20 mouse cellular contexts compared by ENCODE assay signal in genomic region chr13:42579471-42579870, GRCm38 (mm10).
DNase-seq lines count a peak whose midpoint lies in the region; ATAC-seq and TF ChIP-seq lines count a peak whose summit lies in the region.
"Had no signal": no experiment of that assay in that cellular context is flagged by ENCODE, and none has a peak within 500 bp of the region (broad histone marks: within the 10 kb centered on the region; RNA-seq: fewer than 3 reads in every experiment).

No protein-coding gene starts in this region.

- ATAC-seq in midbrain, embryonic 11.5 days (ENCODE audit: low FRiP score), result no peak
- ATAC-seq in midbrain, embryonic 16.5 days, result no peak
- peak; percentile 15 for ATAC-seq in Patski
- ATAC-seq: CD4-positive, CD25-positive, alpha-beta regulatory T cell, adult 4 months; forebrain, embryonic 14.5 days; forebrain, postnatal 0 days; intestine, postnatal 0 days had no signal

- no peak overlapping the region for H3K4me2 ChIP-seq in midbrain, embryonic 11.5 days
- H3K4me2 ChIP-seq in midbrain, embryonic 16.5 days (ENCODE audit: low read length), result no peak overlapping the region
- H3K4me2 ChIP-seq: heart, embryonic 11.5 days; hindbrain, embryonic 12.5 days; hindbrain, embryonic 15.5 days had no signal

- CTCF ChIA-PET in Patski (lab: Charles Lee), result interaction anchor here (1.6 kb wide), 1 partner anchor 278 kb away, joined by 4 read pairs; no protein-coding TSS in a partner anchor

- in situ Hi-C loops in Patski (cut with MboI; ENCODE audit: low pct_unique_long_range_greater_than_20kb), result no loop called here

- H3K27me3 ChIP-seq in midbrain, embryonic 11.5 days (ENCODE audit: control insufficient read depth, insufficient read depth, low read length), result no peaks in the 10 kb centered on the region
- no peaks in the 10 kb centered on the region for H3K27me3 ChIP-seq in midbrain, embryonic 16.5 days (ENCODE audit: control insufficient read depth, insufficient read depth, low read depth, low read length)
- H3K27me3 ChIP-seq in Patski, result no peaks in the 10 kb centered on the region
- H3K27me3 ChIP-seq: hindbrain, embryonic 12.5 days; hindbrain, embryonic 15.5 days had no signal

- H3K4me1 ChIP-seq in midbrain, embryonic 11.5 days (ENCODE audit: control insufficient read depth, insufficient read depth, low read length), result no peaks in the 10 kb centered on the region
- no peaks in the 10 kb centered on the region for H3K4me1 ChIP-seq in midbrain, embryonic 16.5 days (ENCODE audit: control insufficient read depth, insufficient read depth, low read length)
- H3K4me1 ChIP-seq: hindbrain, embryonic 12.5 days; hindbrain, embryonic 15.5 days had no signal

- H3K4me3 ChIP-seq in midbrain, embryonic 11.5 days (ENCODE audit: low read depth, low read length), result no peak overlapping the region
- H3K4me3 ChIP-seq in midbrain, embryonic 16.5 days (ENCODE audit: low read depth, low read length), result no peak overlapping the region
- H3K4me3 ChIP-seq: gastrocnemius, adult 2 months; hindbrain, embryonic 12.5 days; hindbrain, embryonic 15.5 days had no signal

- POLR2A ChIA-PET in Patski (lab: Charles Lee), result interaction anchor here (2.2 kb wide), 1 partner anchor 277 kb away, joined by 12 read pairs; the partner anchor contains the start of gene Edn1

- no peaks in the 10 kb centered on the region for H3K9me3 ChIP-seq in midbrain, embryonic 11.5 days (ENCODE audit: control insufficient read depth, low read length)
- H3K9me3 ChIP-seq in midbrain, embryonic 16.5 days (replicated peaks; ENCODE audit: control insufficient read depth, low read length, poor library complexity, severe bottlenecking), result no peaks in the 10 kb centered on the region
- H3K9me3 ChIP-seq: hindbrain, embryonic 12.5 days; hindbrain, embryonic 15.5 days had no signal

- peak; percentile 52 to 55 for DNase-seq in cerebellum, postnatal 10 days
- no peak for DNase-seq in cerebellum, postnatal 4 days (ENCODE audit: low spot score in 2 of 2)
- peak; percentile 41 for DNase-seq in midbrain, embryonic 11.5 days (ENCODE audit: low spot score, missing footprints)
- peak; percentile 77 for DNase-seq in Patski (ENCODE audit: low read depth, low spot score)
- DNase-seq in kidney, adult 9 months, result no peak
- DNase-seq: adrenal gland, postnatal 25 days; cerebellum, adult 2 months; cerebellum, adult 9-11 months; embryo, embryonic 11 days; forebrain, postnatal 0 days; gastrocnemius, adult 2 months; gastrocnemius, postnatal 14 days; heart, adult 11 months had no signal

- WGBS in midbrain, embryonic 11.5 days, result 77% methylated on average over 3 of the region's 3 CpGs
- 78% methylated on average over 3 of the region's 3 CpGs for WGBS in midbrain, embryonic 16.5 days

- TF ChIP-seq CTCF in Patski (IDR thresholded peaks at IDR 0.05), result peak; percentile 36

- H3K36me3 ChIP-seq in midbrain, embryonic 11.5 days (ENCODE audit: control insufficient read depth, insufficient read depth, low read length), result no peaks in the 10 kb centered on the region
- no peaks in the 10 kb centered on the region for H3K36me3 ChIP-seq in midbrain, embryonic 16.5 days (ENCODE audit: control insufficient read depth, insufficient read depth, low read length)
- H3K36me3 ChIP-seq: hindbrain, embryonic 12.5 days; hindbrain, embryonic 15.5 days had no signal

- H3K27ac ChIP-seq in midbrain, embryonic 11.5 days (ENCODE audit: low read depth, low read length), result no peak overlapping the region
- H3K27ac ChIP-seq in midbrain, embryonic 16.5 days (ENCODE audit: low read length), result no peak overlapping the region
- H3K27ac ChIP-seq: gastrocnemius, adult 2 months; hindbrain, embryonic 12.5 days; hindbrain, embryonic 15.5 days had no signal

- no peak overlapping the region for H3K9ac ChIP-seq in midbrain, embryonic 11.5 days (ENCODE audit: low read length)
- no peak overlapping the region for H3K9ac ChIP-seq in midbrain, embryonic 16.5 days (ENCODE audit: low read depth, low read length)
- H3K9ac ChIP-seq: forebrain, postnatal 0 days; hindbrain, embryonic 12.5 days; hindbrain, embryonic 15.5 days had no signal

Comparison
In these comparisons a context has a peak if more than half of its experiments do, and no peak if none do; other contexts are left out.
1. DNase-seq: peak in cerebellum, postnatal 10 days (2 of 2), midbrain, embryonic 11.5 days (single experiment) and Patski (single experiment); none in cerebellum, postnatal 4 days (0 of 2) and kidney, adult 9 months (single experiment).